Mouse (Mus musculus) mouse trophoblast stem cell (cell line): ENCODE results near the gene Syn3.

ENCODE experiments used
- in situ Hi-C, 2 experiments: fragments of 300-500 bp; cut with MseI, MboI; formaldehyde crosslinking; loops; 2 replicates in 1 of 2; 3 replicates in 1 of 2; pipeline ENCODE4 v1.15.1; 2025

Syn3 gene

DNA sequence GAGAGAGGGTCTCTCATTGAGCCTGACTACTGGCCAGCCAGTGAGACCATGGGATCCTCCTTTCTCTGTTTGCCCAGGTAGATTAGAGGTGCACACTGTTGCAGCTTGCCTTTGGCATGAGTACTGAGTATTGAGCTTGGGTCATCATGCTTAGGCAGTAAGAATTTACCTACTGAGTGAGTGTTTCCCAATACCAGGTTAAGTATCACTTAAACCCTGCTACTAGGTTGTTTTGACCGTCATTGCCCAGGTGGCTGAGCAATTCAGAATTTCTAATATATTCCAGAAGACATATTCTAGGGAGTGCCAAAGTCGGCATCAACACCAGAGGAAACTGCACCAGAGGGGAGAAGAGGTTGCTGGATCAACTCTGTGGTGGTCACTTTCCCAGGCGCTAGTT is 273.2 kb downstream of the Syn3 start:
- in situ Hi-C loops: no loop called here

DNA sequence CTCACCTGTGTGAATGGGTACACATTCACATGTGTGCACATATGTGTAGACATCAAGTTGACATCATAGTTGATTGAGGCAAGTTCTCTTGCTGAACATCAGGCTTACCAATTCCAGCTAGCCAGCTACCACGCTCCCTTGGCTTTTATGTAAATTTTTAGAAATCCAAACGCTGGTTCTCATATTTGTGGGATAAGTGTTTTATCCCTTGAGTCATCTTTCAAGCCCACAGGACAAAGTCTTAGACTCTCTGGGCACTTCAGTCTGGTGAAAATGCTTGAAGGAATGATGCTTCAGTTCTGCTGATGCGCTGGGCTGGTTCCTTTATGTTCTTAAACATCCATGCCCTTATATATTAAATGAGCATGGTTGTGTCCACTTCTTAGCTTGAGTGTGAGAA is 279.7 kb downstream of the Syn3 start:
- in situ Hi-C loops: no loop called here

DNA sequence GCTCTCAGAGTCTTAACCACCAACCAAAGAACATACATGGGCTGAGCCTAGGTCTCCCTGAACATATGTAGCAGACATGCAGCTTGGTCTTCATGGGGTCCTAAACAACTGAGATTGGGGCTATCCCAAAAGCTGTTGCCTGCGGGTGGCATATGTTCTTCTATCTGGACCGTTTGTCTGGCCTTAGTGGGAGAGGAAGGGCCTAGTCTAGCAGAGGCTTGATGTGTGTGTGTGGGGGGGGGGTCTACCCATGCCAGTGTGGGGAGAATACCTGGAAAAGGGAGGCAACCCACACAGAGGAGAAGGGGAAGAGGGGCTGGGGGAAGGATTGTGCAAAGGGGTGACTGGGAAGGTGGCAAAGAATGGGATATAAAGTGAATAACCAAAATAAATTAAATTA is 281.9 kb downstream of the Syn3 start:
- in situ Hi-C loops: no loop called here

DNA sequence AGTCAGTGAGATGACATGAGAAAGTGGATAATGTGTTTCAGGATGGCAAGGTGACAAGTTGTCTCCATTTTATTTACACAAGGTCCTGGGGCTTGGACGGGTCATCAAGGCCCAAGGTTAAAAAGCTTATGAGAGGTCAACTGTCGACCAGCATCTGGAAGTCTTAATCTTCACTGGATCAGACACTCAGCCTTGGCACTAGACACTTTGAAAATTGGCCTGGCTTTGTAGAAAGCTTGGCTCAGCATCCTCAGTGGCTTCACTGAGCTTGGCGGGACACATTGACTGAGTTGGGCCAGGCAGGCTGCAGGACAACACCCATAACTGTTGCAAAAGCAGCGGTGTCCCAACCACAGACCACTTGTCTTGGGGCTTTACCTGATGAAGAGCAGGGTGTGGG is 286.6 kb downstream of the Syn3 start:
- in situ Hi-C loops: no loop called here

DNA sequence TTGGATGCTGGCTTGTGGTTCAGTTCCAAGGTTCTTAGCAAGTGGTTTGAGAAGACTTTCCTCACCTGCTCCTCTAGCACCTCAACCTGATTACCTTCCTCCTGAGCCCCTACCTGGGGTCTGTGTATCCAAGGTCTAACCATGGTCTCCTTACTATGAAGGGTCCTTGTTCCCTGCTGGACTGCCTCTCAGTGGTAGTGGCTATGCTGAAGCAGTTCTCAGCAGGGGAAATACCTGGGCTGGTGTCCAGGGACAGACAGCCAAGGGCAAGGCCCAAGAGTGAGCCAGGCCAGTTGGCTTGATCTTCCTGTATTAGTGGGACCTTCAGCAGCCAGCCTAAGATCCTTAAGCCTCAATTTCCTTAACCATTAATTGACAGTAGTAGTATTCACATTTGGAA is 294.8 kb downstream of the Syn3 start:
- in situ Hi-C loops: no loop called here

DNA sequence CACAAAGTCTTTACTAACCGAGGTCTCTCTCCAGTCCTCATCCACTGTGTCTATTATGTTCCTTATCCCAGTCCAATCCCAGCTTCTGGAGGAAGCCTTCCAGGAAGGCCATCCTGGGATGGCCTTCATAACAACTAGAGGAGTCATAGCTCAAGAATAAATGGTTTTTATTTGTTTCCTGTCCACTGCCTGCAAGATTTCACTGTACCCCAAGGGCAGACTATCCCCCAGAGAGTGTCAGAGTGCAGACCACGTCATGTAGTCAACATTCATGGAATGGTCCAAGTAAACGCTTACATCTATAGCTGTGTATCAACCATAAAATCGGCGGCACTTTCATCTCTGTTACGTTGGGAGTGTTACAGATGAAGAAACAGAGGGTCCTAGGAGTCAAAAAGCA is 295.5 kb downstream of the Syn3 start:
- in situ Hi-C loops: no loop called here

DNA sequence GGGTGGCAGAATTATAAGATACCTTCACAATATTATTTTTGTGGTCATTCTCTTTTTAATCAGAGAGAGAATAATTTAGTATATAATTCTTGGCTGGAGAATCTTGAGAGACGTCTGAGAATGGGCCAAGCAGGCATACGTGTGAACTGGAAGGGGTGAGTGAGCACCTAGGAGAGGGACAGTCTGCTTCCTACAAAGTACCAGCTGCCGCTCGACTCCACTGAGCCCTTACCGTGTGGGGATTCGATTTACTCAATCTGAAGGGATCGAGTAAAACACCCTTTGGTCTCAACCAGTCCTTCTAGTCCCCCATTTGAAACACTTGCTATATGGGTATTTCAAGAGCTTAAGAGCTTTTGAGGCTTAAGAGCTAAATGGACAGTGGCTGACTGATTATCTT is 296.9 kb downstream of the Syn3 start:
- in situ Hi-C loops: no loop called here

DNA sequence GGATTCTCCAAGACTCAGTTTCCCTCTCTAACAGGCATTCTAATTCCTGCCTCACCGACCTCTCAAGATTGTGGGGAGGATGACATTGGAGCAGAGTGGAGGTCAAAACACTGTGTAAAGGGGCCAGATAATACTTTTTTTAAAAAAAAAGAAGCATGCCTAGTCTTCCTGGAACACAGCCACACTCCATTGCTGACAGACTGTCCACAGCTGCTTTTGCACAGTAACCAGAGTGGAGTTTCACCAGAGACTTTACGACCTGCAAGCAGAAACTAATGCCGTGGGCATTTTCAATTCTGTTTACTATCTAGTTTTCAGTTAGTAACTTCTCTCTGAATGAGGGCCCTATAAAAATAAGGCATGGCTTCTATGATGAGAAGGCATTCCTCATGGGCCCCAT is 297.7 kb downstream of the Syn3 start:
- in situ Hi-C loops: no loop called here

DNA sequence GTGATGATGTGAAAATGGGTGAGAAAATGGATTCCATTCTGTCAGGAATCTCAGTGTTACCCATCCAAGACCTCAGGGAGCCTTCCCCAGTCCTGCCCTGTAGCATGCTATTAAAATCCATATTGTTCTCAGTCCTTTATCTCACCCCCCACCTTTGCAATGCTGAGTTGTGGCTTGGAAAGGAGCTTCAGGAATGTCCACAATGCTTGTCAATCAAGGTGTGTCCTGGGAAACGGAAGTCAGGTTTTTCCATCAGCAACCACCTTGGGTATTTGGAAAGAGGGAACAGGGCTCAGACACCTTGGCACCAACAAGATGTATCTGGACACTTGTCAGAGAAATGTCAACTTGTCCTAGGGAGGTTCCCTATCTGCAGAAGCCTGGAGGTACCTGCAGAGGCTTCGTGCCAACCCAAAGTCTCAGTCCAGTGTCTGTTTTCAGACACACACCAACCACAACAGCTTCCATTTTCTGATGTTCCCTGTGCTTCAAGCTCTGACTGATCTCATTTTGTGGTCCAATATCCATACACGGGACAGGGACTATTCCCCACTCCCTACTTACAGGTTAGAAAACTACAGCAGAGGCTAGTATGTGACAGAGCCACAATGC is 302.2 kb downstream of the Syn3 start:
- in situ Hi-C loops: no loop called here

DNA sequence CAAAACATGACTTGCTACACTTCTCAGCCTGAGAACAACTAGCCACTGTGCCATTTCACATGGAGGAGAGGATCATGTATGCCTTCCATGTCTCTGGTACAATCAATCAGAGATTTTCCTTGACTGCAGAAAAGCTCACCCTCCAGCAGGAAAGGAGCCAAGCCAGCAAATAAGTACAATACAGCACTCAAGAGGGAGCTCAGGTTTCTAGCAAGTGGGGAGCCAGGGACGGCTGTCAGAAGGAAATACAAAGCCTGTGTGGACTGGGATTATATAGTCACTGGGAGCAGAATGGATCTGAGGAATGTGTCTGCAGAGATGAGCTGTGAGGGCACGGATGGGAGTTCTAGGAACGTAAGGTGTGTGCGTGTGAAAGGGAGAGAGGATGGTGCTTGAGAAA is 304.0 kb downstream of the Syn3 start:
- in situ Hi-C loops: no loop called here

DNA sequence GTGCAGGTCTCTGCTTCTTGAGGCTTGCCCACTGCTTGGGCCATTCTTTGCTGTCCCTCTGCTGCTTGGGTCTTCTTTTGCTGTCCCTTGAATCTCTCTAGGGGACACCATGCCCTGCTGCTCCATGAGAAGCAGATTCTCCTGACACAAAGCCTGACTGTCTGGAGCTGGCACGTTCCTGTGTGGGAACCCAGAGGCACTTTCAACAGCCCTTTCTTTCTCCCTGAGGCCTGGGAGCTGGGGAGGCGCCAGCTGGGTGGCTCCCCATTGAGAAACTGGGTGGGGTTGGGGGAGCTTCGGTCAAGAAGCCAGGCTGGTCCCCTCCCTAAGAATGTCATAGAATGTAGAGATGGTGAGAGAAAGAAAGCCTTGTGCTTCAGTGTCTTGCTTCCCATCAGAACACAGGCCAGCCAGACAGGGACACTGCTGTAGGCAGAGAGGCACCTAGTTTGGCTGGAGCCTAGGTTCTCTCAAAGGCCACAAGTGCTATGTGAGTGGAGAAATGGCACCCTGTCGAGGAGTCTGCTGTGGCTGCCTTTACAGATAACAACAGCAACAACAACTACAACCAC is 304.7 kb downstream of the Syn3 start:
- in situ Hi-C loops: no loop called here

DNA sequence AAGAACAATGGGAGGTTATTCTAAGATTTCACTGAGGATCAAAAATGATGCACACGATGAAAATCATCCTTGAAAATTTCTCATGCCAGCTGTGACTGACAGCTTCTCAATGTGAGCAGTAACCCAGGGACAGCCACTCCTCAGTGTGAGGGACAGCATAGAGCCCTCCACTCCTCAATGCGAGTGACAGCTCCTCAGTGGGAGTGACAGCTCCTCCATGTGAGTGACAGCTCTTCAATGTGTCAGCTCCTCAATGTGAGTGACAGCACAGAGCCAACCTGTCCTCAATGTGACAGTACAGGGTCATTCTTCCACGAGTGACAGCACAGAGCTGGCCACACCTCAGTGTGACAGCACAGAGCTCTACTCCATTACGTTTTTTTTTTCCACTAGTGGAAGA is 310.1 kb downstream of the Syn3 start:
- in situ Hi-C loops: loop anchor here in 1 of 2 experiments (10.0 kb wide), 1 partner anchor 106 kb away; no protein-coding TSS in a partner anchor

DNA sequence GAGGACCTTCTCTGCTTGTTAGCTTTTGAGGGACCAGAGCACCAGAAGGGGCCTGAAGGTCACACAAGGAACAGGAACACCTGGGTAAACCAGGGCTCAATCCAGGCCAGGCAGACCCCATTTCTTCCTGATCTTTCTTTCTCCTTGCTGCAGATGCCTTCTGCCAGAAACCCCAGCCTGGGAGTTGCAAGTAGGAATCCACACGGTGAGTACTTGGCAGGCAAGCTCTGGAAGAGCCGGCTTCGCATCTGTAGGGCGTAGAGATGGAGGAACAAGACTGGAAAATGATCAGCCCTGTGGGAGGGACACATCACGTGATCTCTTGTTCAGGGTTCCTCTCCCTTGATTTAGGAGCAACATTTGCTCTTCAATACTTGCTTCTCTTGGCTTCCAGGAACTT is 310.8 kb downstream of the Syn3 start:
- in situ Hi-C loops: loop anchor here in 1 of 2 experiments (10.0 kb wide), 1 partner anchor 107 kb away; no protein-coding TSS in a partner anchor

DNA sequence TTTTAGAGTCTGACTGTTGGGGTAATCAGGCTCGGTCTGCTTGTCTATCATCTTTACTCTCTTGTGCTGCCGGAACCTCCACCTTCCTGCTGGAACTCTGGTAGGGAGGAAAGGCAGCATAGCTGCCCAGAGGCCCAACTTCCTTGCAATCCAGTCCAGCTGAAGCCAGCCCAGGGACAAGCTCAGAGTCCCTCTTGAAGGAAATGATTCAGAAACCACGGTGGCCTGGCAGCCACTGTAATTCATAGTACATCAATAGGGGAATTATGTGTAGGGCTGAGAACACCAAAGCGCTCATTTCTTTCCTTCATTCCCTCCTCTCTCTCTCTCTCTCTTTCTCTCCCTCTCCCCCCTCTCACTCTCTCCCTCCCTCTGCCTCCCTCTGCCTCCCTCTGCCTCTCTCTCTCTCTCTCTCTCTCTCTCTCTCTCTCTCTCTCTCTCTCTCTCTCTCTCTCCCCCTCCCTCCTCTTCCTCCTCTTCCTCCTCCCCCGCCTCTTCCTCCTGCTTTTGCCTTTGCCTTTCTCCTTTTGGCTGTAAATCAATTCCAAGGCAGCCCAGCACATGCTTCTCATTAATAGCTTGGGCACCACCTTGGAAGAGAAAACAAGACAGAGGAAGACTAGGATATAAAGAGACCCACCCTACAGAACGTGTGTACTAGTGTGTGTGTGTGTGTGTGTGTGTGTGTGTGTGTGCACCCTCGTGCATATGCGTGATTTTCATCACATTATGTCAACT is 315.4 kb downstream of the Syn3 start:
- in situ Hi-C loops: loop anchor here in 1 of 2 experiments (10.0 kb wide), 1 partner anchor 111 kb away; no protein-coding TSS in a partner anchor

DNA sequence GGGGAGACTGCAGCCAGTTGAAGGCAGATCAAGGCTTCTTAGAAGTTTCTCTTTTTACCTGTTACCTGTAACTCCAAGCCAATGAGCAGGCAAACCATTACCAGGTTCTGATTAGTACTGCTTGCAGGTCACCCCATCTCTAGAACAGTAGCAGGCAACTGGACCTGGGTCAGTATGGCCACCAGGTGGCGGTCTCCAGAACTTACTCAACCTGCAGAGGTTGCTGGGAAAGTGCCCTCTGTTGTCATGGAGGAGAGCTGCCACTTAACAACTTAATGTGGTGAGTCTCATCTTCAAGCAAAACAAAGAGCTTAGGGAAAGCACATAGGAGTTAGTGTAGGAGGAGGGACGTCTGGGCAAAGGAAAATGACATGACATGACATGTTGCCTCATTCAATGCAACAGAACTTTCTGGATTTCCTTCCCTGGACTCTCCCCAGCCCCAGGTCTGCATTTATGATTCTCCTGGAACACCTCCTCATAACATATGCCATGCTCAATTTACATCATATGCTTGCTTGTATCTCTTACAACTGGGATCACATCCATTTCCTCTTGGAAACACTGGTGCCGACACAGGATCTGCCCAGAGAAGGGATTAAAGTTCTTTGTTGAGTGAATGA is 316.4 kb downstream of the Syn3 start:
- in situ Hi-C loops: loop anchor here in 1 of 2 experiments (10.0 kb wide), 1 partner anchor 113 kb away; no protein-coding TSS in a partner anchor

DNA sequence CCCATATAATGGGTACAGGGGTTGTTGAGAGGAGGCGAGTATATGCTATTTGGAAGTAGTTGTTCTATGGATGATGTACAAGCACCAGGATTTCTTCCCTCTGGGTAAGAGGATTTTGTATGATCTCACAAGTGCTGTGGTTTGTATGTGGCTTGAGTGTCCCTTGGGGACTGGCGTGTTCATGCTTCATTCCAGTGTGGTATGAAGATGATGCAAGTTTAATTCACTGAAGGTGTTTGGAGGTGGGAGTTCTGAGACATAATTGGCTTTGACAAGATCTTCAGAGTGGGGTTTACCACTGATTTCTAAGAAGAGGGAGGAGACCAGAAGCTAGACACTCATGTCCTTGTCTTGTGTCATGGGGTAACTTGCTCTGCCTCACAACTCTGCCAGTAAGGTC is 322.3 kb downstream of the Syn3 start:
- in situ Hi-C loops: no loop called here

DNA sequence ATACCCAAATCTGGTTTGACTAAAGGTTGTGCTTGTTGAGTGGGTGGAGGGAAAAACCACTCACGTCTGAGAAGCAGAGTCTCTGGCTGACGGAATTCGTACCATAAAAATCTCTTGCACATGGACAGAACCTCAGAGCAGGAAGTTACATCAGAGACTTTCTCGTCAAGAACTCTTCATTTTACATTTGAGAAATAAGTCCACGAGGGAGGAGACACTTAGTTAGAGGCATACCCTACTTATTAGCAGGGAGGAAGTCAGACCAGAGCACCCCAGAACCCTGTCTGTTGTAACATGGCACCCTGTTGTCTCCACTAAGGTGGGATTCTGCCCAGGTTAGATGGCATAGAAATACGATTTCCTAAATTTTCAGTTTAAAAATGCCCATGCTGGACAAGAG is 324.7 kb downstream of the Syn3 start:
- in situ Hi-C loops: no loop called here

DNA sequence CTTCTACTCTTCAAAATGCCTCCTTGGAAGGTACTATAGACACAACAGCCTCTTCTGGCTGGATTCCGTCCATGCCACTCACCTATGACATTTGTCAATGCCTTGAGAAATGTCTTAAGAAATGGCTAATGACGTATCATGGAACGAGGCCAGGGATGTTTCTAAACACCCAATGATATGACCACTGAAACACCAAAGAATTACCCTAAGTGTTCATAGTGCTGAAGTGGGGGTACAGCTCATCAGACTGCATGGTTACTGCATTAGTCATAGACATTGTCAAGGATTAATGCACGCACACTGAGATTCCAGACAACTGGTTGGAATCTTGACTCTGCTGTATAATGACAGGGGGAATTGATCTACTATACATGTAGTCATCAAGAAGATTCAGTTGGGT is 325.4 kb downstream of the Syn3 start:
- in situ Hi-C loops: no loop called here

DNA sequence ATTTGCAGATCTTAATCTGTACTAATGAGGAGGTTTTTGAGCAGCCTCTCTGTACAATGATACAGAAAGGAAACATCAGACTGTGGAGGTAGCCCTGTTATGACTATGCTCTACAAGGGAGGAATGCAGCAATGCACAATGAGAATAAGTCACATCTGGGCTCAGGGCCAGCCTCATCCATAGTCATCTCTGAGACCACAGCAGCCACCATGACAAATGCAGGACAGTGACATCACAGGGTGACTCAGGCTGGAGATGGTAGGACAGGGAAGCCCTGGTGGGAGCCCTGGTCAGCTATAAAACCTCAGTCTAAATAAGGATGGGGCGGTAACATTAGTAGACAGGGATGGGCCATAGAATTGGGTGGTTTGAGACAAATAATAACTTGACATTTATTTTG is 327.4 kb downstream of the Syn3 start:
- in situ Hi-C loops: no loop called here

DNA sequence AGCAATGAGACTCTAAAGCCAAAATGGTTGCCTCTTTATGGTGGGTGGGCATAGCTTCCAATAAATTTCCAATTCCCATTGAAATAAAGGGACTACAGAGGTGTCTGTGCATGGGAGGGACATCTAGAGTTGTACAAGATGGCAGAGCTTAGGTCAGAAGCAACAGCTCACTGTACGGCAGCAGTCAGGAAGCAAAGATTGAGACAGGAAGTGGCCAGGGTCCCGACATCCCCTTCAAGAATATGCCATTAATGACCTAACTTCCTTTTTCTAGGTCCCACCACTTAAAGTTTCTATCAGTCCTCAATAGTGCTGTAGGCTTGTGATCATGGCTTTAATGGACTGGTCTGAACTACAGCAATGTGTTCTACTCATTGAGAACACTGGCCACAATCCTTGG is 330.6 kb downstream of the Syn3 start:
- in situ Hi-C loops: no loop called here

DNA sequence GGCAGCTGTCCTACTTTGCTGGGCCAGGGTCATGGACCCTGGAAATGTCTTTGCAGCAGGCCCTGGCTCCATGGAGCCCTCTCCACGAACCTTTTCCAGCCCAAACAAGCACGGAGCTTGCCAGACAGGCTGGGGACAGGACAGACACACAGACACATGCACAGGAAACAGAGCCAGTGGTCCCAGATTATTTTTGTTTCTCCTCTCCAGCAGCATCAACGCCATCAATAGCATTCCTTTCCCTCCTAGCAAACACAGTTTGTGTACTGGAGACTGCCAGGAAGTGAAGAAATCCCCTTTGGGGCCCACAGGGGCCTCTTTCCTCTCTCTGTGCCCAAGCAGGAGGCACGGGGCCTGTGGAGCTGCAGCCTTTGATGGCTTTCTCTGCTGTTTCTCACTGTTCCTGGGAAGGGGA is 331.8 kb downstream of the Syn3 start:
- in situ Hi-C loops: no loop called here

DNA sequence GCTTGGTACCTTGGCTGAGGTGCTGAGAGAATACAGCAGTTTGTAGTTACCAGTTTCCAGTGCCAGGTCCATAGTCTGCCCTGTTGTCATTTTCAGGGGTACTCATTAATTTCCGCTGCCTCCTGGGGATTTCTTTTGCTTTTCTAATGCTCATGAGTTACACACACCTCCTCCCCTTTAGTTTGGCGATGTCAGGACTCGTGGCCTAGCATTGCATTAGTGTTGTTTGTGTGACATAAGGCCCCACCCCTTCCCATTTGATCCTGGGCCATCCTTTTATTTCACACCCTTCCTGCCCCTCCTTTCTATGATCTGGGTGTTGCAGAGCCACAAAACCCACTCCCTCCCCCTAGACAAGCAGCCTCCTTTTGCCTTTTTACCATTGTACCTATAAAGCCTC is 334.6 kb downstream of the Syn3 start:
- in situ Hi-C loops: no loop called here
